Mouse (Mus musculus) urinary bladder, postnatal 10 days (tissue): Measurements from ENCODE around the gene Fnip1.
"Not testable (repeated sequence)": the region's sequence is repeated elsewhere in the genome, so short reads cannot be mapped to it uniquely, and the experiment has no call there.

Experiments
- DNase-seq: peaks from one replicate; pipeline ENCODE4 v3.0.0; 2022; ENCODE audit warnings: low spot score

Gene Fnip1

GRCm38 (mm10) chr11:54437823-54438337 lies at the start of gene Fnip1:
Gene Fnip1, plus strand, starts transcription at chr11:54438199.
- peak; percentile 88 for DNase-seq

GRCm38 (mm10) chr11:54390386-54390785 lies 47.6 kb upstream of the Fnip1 start:
- DNase-seq: no peak

GRCm38 (mm10) chr11:54391326-54391725 lies 46.7 kb upstream of the Fnip1 start:
- no peak for DNase-seq

- DNase-seq: no peak
Measured at GRCm38 (mm10) chr11:54396686-54397085, 41.3 kb upstream of the Fnip1 start.

- DNase-seq: no peak
Measured at GRCm38 (mm10) chr11:54398058-54398457, 39.9 kb upstream of the Fnip1 start.

- not testable (repeated sequence) for DNase-seq
Measured at GRCm38 (mm10) chr11:54400803-54401202, 37.2 kb upstream of the Fnip1 start.

- no peak for DNase-seq
Measured at GRCm38 (mm10) chr11:54404885-54405284, 33.1 kb upstream of the Fnip1 start.

GRCm38 (mm10) chr11:54406930-54407546 lies 31.0 kb upstream of the Fnip1 start:
- DNase-seq: no peak

- no peak for DNase-seq
Measured at GRCm38 (mm10) chr11:54410612-54411011, 27.4 kb upstream of the Fnip1 start.

GRCm38 (mm10) chr11:54413017-54413416 lies 25.0 kb upstream of the Fnip1 start:
- no peak for DNase-seq

GRCm38 (mm10) chr11:54423007-54423406 lies 15.0 kb upstream of the Fnip1 start:
- DNase-seq: no peak

GRCm38 (mm10) chr11:54426267-54426666 lies 11.7 kb upstream of the Fnip1 start:
- no peak for DNase-seq

GRCm38 (mm10) chr11:54427138-54427537 lies 10.9 kb upstream of the Fnip1 start:
- DNase-seq: no peak

GRCm38 (mm10) chr11:54427695-54428352 lies 10.2 kb upstream of the Fnip1 start:
- no peak for DNase-seq

GRCm38 (mm10) chr11:54429224-54429623 lies 8.8 kb upstream of the Fnip1 start:
- DNase-seq: no peak

- no peak for DNase-seq
Measured at GRCm38 (mm10) chr11:54435797-54436196, 2.2 kb upstream of the Fnip1 start.

GRCm38 (mm10) chr11:54437310-54437822 lies 633 bp upstream of the Fnip1 start:
- DNase-seq: no peak

- DNase-seq: no peak
Measured at GRCm38 (mm10) chr11:54438366-54438781, 375 bp downstream of the Fnip1 start.

GRCm38 (mm10) chr11:54438991-54439690 lies 1.1 kb downstream of the Fnip1 start:
- no peak for DNase-seq

GRCm38 (mm10) chr11:54439691-54440029 lies 1.7 kb downstream of the Fnip1 start:
- no peak for DNase-seq

- DNase-seq: not testable (repeated sequence)
Measured at GRCm38 (mm10) chr11:54450757-54451156, 12.8 kb downstream of the Fnip1 start.

GRCm38 (mm10) chr11:54454516-54454915 lies 16.5 kb downstream of the Fnip1 start:
- DNase-seq: no peak

- no peak for DNase-seq
Measured at GRCm38 (mm10) chr11:54456875-54457274, 18.9 kb downstream of the Fnip1 start.
